Mouse (Mus musculus) forebrain, embryonic 15.5 days (tissue): ENCODE data around the gene Ccdc3. TPM values are rescaled to one million over a fixed set of nuclear protein-coding genes. Genes with fewer than 3 reads are reported as not detected.
"Not testable (repeated sequence)": the region's sequence is repeated elsewhere in the genome, so short reads cannot be mapped to it uniquely, and the experiment has no call there.

Experiments used
- ATAC-seq: fragments of 200-750 bp; cut with Nextera tagmentation; replicated peaks from 2 replicates; pipeline ENCODE4 v1.8.0; 2017; ENCODE audit warnings: mild to moderate bottlenecking, moderate TSS enrichment, moderate library complexity
- H3K27ac ChIP-seq: fragments of 300-500 bp; sonication (generic); replicated peaks from 2 replicates; pipeline ENCODE4 v1.5.1; 2015; ENCODE audit warnings: mild to moderate bottlenecking, inconsistent platforms
- H3K27me3 ChIP-seq: fragments of 300-500 bp; sonication (generic); 2 replicates; pipeline ENCODE4 v1.6.1; 2015; ENCODE audit warnings: inconsistent platforms
- H3K36me3 ChIP-seq: fragments of 300-500 bp; sonication (generic); 2 replicates; pipeline ENCODE4 v1.6.1; 2015; ENCODE audit warnings: mild to moderate bottlenecking, inconsistent platforms
- H3K4me1 ChIP-seq: fragments of 300-500 bp; sonication (generic); 2 replicates; pipeline ENCODE4 v1.6.1; 2015; ENCODE audit warnings: inconsistent platforms
- H3K4me2 ChIP-seq: fragments of 300-500 bp; sonication (generic); replicated peaks from 2 replicates; pipeline ENCODE4 v1.6.1; 2015; ENCODE audit warnings: mild to moderate bottlenecking, inconsistent platforms
- H3K4me3 ChIP-seq: fragments of 300-500 bp; sonication (generic); 2 replicates; pipeline ENCODE4 v1.5.1; 2015; ENCODE audit warnings: mild to moderate bottlenecking, inconsistent platforms
- H3K9ac ChIP-seq: fragments of 300-500 bp; sonication (generic); replicated peaks from 2 replicates; pipeline ENCODE4 v1.6.1; 2015; ENCODE audit warnings: mild to moderate bottlenecking, inconsistent platforms
- H3K9me3 ChIP-seq: fragments of 300-500 bp; sonication (generic); 2 replicates; pipeline ENCODE4 v1.6.1; 2016; ENCODE audit warnings: inconsistent platforms
- WGBS: fragments of 180-500 bp; shearing (Covaris S2); methylation state at CpG from one replicate; pipeline ENCODE4 v1.1.7; 2015; ENCODE audit warnings: mixed read lengths; 5-methylcytosine and 5-hydroxymethylcytosine counted together
- polyA plus RNA-seq: library from polyadenylated mRNA; unstranded; fragments of >200 nt; fragmentation: Nextera tagmentation; extraction: Ambion mirVana; gene quantifications from 2 replicates; pipeline ENCODE4 v1.2.1, GENCODE M21; 2015

The Ccdc3 gene
- polyA plus RNA-seq, 1 experiment from 2014 or later: 3.8 TPM

- Histone ChIP-seq H3K9ac (no peak overlapping the region), H3K9me3 (no peaks in the 10 kb centered on the region), H3K27me3 (no peaks in the 10 kb centered on the region), H3K27ac (no peak overlapping the region), H3K4me3 (no peak overlapping the region), H3K4me1 (peaks cover 15% of the 10 kb centered on the region), H3K4me2 (no peak overlapping the region), H3K36me3 (no peaks in the 10 kb centered on the region)
- no peak for ATAC-seq
- 68% methylated on average over 3 of the region's 3 CpGs for WGBS
Measured at GRCm38 (mm10) chr2:5236846-5237482, 99.4 kb downstream of the Ccdc3 start.

DNA sequence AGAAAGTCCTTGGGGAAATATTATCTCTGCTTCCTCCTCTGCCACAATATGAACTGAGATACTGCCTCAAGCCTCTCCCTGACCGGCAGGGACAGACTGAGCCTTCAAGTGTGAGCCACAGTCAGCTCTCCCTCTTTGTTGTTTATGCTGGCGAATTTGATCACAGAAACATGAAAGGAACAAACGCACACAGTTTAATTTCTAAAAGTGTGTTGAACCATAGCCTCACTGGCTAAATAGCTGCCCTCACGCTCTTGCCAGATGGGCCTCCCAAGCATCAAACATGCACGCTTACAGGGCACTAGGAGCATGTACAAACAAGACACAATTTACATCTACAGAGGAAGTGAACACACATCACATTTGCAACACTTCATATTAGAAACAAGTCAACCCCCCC, 100.3 kb downstream of the Ccdc3 start:
- Histone ChIP-seq H3K4me1 (peaks cover 17% of the 10 kb centered on the region), H3K36me3 (no peaks in the 10 kb centered on the region), H3K4me2 (no peak overlapping the region), H3K27me3 (no peaks in the 10 kb centered on the region), H3K9ac (no peak overlapping the region), H3K4me3 (no peak overlapping the region), H3K9me3 (no peaks in the 10 kb centered on the region), H3K27ac (no peak overlapping the region)
- no peak for ATAC-seq
- WGBS: 68% methylated on average over 5 of the region's 5 CpGs

DNA sequence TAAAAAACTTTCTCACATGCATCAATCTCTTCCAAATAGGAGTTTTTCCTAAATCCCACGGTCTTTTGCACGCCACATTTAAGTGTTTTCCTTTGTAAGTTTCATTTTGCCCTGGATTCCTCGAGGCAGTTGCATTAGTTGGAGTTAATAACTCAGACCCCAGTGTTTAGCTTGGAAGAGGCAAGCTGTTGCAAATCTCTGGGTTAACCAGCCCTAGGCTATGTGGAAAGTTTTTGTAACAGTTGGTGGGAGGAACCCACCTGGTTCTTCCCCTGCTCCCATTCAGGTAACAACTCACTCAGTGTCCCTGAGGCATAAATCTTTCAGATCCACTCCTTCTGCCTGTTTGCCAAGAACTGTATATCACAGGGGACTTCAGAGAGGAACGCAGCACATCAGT, 101.9 kb downstream of the Ccdc3 start:
- no peaks in the 10 kb centered on the region for H3K36me3 ChIP-seq
- H3K9ac ChIP-seq: no peak overlapping the region
- WGBS: 81% methylated on average over 4 of the region's 4 CpGs
- no peak overlapping the region for H3K4me3 ChIP-seq
- no peak overlapping the region for H3K4me2 ChIP-seq
- no peak overlapping the region for H3K27ac ChIP-seq
- no peak for ATAC-seq
- H3K4me1 ChIP-seq: peaks cover 17% of the 10 kb centered on the region
- no peaks in the 10 kb centered on the region for H3K9me3 ChIP-seq
- H3K27me3 ChIP-seq: no peaks in the 10 kb centered on the region

- no peak overlapping the region for H3K4me2 ChIP-seq
- no peaks in the 10 kb centered on the region for H3K27me3 ChIP-seq
- no peaks in the 10 kb centered on the region for H3K36me3 ChIP-seq
- H3K9ac ChIP-seq: no peak overlapping the region
- peaks cover 17% of the 10 kb centered on the region for H3K4me1 ChIP-seq
- H3K9me3 ChIP-seq: no peaks in the 10 kb centered on the region
- H3K4me3 ChIP-seq: no peak overlapping the region
- peak; percentile 69 for ATAC-seq
- peak overlapping the region; percentile 32 for H3K27ac ChIP-seq
- 30% methylated on average over 6 of the region's 6 CpGs for WGBS
Measured at GRCm38 (mm10) chr2:5241469-5241897, 103.9 kb downstream of the Ccdc3 start.

DNA sequence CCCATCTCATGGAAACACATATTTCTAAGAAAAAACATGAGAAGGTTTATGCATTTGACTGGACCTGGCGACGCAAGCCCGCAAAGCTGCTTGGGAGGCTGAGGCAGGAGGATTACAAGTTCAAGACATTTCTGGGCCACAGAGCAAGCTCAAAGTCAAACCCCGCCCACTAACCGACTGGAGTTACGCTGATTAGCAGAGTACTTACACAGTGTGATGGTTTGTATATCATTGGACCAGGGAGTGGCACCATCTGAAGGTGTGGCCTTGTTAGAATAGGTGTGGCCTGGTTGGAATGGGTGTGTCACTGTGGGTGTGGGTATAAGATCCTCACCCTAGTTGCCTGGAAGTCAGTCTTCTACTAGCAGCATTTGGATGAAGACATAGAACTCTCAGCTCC, 111.6 kb downstream of the Ccdc3 start:
- H3K4me1 ChIP-seq, H3K36me3 ChIP-seq, H3K27ac ChIP-seq, H3K9me3 ChIP-seq, H3K27me3 ChIP-seq, ATAC-seq, H3K4me2 ChIP-seq, H3K4me3 ChIP-seq, H3K9ac ChIP-seq: not testable (repeated sequence)
- WGBS: 95% methylated on average over 6 of the region's 6 CpGs

DNA sequence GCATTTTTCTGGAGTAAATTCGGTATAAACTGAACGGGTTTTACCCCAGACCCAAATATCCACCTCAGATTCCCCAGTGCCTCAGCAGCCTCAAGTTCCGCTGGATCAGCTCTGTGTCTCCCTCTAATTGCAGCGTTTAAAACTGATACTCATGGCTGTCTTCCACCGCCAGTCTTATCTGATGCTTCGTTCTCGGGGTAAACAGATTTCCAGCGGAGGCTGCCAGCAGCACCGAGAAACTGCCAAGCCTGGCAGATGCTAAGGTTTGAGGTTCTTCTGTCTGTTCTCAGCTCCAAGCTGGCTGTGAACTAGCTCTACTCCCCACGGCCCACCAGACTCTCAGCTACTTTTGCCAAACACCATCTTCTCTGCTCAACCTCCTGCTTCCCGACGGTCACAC, 112.4 kb downstream of the Ccdc3 start:
- ATAC-seq: peak; percentile 85
- H3K27me3 ChIP-seq: no peaks in the 10 kb centered on the region
- no peaks in the 10 kb centered on the region for H3K9me3 ChIP-seq
- no peaks in the 10 kb centered on the region for H3K36me3 ChIP-seq
- no peak overlapping the region for H3K4me2 ChIP-seq
- peak overlapping the region; percentile 72 for H3K27ac ChIP-seq
- WGBS: 51% methylated on average over 12 of the region's 12 CpGs
- H3K4me1 ChIP-seq: no peaks in the 10 kb centered on the region
- H3K4me3 ChIP-seq: no peak overlapping the region
- no peak overlapping the region for H3K9ac ChIP-seq

GRCm38 (mm10) chr2:5258250-5258649, 120.7 kb downstream of the Ccdc3 start:
- no peak overlapping the region for H3K9ac ChIP-seq
- H3K27me3 ChIP-seq: no peaks in the 10 kb centered on the region
- no peak overlapping the region for H3K4me3 ChIP-seq
- no peaks in the 10 kb centered on the region for H3K36me3 ChIP-seq
- peaks cover 11% of the 10 kb centered on the region for H3K4me1 ChIP-seq
- ATAC-seq: no peak
- H3K27ac ChIP-seq: no peak overlapping the region
- no peaks in the 10 kb centered on the region for H3K9me3 ChIP-seq
- H3K4me2 ChIP-seq: no peak overlapping the region
- WGBS: 94% methylated on average over 3 of the region's 3 CpGs

DNA sequence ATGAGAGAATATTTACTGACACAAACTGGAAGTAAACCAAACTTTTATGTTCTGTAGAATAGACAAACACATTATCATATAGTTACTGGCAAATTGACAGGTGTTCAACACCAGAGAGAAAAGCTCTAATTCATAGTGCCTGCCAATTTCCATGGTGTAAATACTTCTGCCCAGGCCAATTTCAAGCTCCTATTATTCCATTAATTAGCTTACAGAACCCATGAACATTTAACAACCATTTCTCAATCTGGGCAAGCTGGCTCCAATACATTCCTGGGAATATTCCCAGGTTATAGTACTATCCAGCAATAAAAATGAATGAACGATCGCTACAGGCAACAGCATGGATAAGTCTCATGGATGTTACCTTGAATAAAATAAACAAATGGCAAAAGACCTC, 124.7 kb downstream of the Ccdc3 start:
- Histone ChIP-seq H3K4me3 (no peak overlapping the region), H3K36me3 (no peaks in the 10 kb centered on the region), H3K27ac (peak overlapping the region; percentile 40), H3K27me3 (no peaks in the 10 kb centered on the region), H3K9me3 (no peaks in the 10 kb centered on the region), H3K4me2 (no peak overlapping the region), H3K4me1 (peaks cover 11% of the 10 kb centered on the region), H3K9ac (no peak overlapping the region)
- 47% methylated on average over 2 of the region's 2 CpGs for WGBS
- ATAC-seq: peak; percentile 80

DNA sequence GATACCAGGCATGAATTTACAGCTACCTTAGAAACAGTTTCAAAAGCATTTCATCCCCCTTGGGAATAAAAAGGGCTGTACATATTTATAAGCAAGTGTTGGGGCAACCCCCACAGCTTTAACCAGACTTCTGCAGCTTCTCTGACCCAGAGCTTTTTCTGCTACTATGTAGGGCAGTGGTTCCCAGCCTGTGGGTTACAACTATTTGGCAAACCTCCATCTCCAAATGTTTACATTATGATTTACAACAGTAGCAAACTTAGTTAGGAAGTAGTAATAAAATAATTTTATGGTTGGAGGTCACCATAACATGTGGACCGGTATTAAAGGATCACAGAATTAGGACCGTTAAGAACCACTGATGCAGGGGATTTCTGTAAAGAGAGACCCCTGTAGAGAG, 130.4 kb downstream of the Ccdc3 start:
- Histone ChIP-seq H3K27me3 (no peaks in the 10 kb centered on the region), H3K4me1 (no peaks in the 10 kb centered on the region), H3K4me3 (no peak overlapping the region), H3K9ac (no peak overlapping the region), H3K9me3 (no peaks in the 10 kb centered on the region), H3K36me3 (no peaks in the 10 kb centered on the region), H3K27ac (no peak overlapping the region), H3K4me2 (no peak overlapping the region)
- WGBS: 78% methylated on average over 2 of the region's 2 CpGs
- no peak for ATAC-seq

Other genes with a start within 250 kb of the Ccdc3 start
- 44.6 and 50.8 TPM in 2 replicates for gene Phyh, start 218.8 kb upstream of the Ccdc3 start, polyA plus RNA-seq
- not detected in 2 replicates for gene Ucma, start 161.7 kb upstream of the Ccdc3 start, polyA plus RNA-seq
- gene Mcm10, start 125.0 kb upstream of the Ccdc3 start, polyA plus RNA-seq: 11.8 and 14.9 TPM in 2 replicates
- 5.7 and 6.6 TPM in 2 replicates for gene Optn, start 73.7 kb upstream of the Ccdc3 start, polyA plus RNA-seq